Mouse (Mus musculus) lung, adult 2 months (tissue): ENCODE data around the gene Orai1. TPM values are rescaled to one million over a fixed set of nuclear protein-coding genes. Genes with fewer than 3 reads are reported as not detected.

Source experiments
- DNase-seq: peaks from one replicate; pipeline ENCODE4 v3.0.0; 2022
- H3K4me1 ChIP-seq: fragments of 200-500 bp; 2 replicates; pipeline ENCODE4 v1.6.1; 2011; ENCODE audit warnings: low read length; ENCODE audit not compliant: control insufficient read depth, insufficient read depth
- H3K4me3 ChIP-seq: fragments of 200-500 bp; replicated peaks from 2 replicates; pipeline ENCODE3; 2011; ENCODE audit warnings: low read depth, mild to moderate bottlenecking, control low read depth, low read length; ENCODE audit errors: extremely low read depth
- CTCF ChIP-seq: fragments of 200-500 bp; IDR thresholded peaks from 2 replicates; pipeline ENCODE4 v1.5.1; 2011; ENCODE audit warnings: mild to moderate bottlenecking, low read length, control low read depth; ENCODE audit not compliant: insufficient read depth
- POLR2A ChIP-seq: fragments of 200-500 bp; IDR thresholded peaks from 2 replicates; pipeline ENCODE4 v1.6.1; 2011; ENCODE audit warnings: low read depth, mild to moderate bottlenecking, control low read depth, low read length, borderline replicate concordance; ENCODE audit errors: extremely low read depth
- WGBS: fragments of 180-500 bp; shearing (Covaris S2); methylation state at CpG from one replicate; pipeline ENCODE4 v1.1.7; 2018; 5-methylcytosine and 5-hydroxymethylcytosine counted together
- polyA plus RNA-seq: library from polyadenylated mRNA; depleted of rRNA; stranded (reverse); fragments of >200 nt; gene quantifications from 2 replicates; pipeline ENCODE4 v1.2.3, GENCODE M21; 2012

Gene Orai1
- polyA plus RNA-seq, 1 experiment, result 113 TPM

GRCm38 (mm10) chr5:123026414-123026813, 11.5 kb downstream of the Orai1 start:
- DNase-seq, result no peak
- peaks cover 13% of the 10 kb centered on the region for H3K4me1 ChIP-seq
- 44% methylated on average over 6 of the region's 6 CpGs for WGBS
- no peak for TF ChIP-seq POLR2A
- TF ChIP-seq CTCF, result no peak
- H3K4me3 ChIP-seq, result no peak overlapping the region

- peak; percentile 27 for DNase-seq
- TF ChIP-seq POLR2A, result no peak
- Histone ChIP-seq H3K4me1 (peaks cover 13% of the 10 kb centered on the region), H3K4me3 (no peak overlapping the region)
- 26% methylated on average over 6 of the region's 6 CpGs for WGBS
These were observed 12.6 kb downstream of the Orai1 start for GRCm38 (mm10) chr5:123027436-123027835.

DNA sequence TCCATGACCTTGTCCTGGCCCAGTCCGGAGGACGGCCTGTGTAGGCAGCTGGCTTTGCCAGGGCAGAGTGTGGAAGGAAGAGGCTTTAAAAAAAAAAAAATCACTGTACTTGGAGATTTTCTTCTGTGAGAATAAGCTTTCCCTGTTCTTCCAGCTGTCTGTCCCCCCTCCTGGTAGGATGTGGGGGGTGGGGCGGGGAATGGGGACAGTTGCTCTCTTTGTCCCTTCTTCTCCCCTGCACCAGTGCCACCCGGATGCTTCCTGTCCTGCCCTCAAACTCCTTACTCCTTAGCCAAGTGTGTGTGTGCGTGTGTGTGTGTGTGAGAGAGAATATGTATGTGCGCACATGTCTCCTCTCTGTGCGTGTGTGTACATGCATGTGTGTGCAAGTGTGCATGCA, 14.9 kb downstream of the Orai1 start:
- no peak overlapping the region for H3K4me3 ChIP-seq
- WGBS, result 84% methylated on average over 7 of the region's 7 CpGs
- TF ChIP-seq CTCF (no peak), POLR2A (no peak)

DNA sequence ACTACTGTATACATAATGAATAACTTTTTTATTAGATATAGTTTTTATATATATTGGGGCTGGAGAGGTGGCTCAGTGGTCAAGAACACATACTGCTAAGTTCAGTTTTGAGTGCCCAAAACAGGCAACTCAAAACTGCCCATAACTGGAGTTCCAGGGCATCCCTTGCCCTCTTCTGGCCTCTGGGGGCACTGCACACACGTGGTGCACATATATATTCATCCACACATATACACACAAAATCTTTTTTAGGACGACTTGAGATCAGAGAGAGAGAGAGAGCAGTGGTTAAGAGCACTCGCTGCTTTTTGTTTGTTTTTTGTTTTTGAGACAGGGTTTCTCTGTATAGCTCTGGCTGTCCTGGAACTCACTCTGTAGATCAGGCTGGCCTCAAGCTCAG, 16.4 kb downstream of the Orai1 start:
- peaks cover 9% of the 10 kb centered on the region for H3K4me1 ChIP-seq
- no peak for TF ChIP-seq POLR2A
- 0 out of 2 replicates have a peak, but pooled peaks have one; percentile 9 for TF ChIP-seq CTCF
- WGBS, result 92% methylated on average over 3 of the region's 3 CpGs
- DNase-seq, result no peak
- H3K4me3 ChIP-seq, result no peak overlapping the region

More for the DNA sequence above, 14.9 kb downstream of the Orai1 start:
- DNase-seq, result no peak
- H3K4me1 ChIP-seq, result peaks cover 10% of the 10 kb centered on the region

DNA sequence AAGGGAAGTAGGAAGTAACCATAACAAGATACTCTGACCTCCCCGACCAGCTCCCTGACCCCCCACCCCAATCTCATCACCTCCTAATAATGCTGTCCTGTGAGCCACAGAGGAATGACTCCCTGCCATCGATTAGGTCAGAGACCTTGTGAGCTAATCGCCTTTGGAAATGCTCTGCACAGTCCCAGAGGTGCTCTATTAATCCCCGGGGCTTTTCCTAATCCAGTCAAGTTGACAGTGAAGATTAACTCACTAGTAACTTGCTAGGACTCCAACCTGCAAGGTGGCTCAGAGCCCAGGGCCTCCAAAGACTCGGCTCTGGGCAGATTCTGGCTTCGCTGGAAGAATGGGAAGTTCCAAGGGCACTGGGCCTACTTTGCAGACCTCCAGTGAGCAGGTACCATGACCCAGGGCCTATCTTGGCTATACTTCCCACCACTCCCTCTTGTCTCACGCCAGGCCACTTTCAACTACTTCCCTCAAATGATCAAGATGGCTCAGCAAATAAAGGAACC, 18.8 kb downstream of the Orai1 start:
- 68% methylated on average over 7 of the region's 7 CpGs for WGBS
- DNase-seq, result no peak
- peaks cover 2% of the 10 kb centered on the region; the same call in 1 of the 2 replicates for H3K4me1 ChIP-seq
- H3K4me3 ChIP-seq, result no peak overlapping the region
- TF ChIP-seq POLR2A, result no peak
- TF ChIP-seq CTCF, result no peak

DNA sequence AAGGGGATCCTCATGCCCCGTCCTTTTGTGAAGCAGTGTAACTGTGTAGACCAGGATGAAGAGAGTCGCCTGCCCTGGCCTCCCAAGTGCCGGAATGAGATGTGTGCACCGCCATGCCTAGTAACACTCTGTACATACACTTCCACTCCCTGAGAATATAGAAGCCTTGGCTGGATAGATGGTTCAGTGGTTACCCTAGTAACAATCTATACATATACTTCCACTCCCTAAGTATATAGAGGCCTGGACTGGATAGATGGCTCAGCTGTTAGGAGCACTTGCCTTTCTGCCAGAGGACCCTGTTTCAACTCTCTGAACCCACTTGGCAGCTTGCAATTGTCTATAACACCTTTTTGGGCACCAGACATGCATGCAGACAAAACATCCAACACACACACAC, 20.2 kb downstream of the Orai1 start:
- 73% methylated on average over 4 of the region's 4 CpGs for WGBS
- Histone ChIP-seq H3K4me3 (no peak overlapping the region), H3K4me1 (peaks cover 2% of the 10 kb centered on the region; the same call in 1 of the 2 replicates)
- TF ChIP-seq CTCF, result no peak
- no peak for TF ChIP-seq POLR2A
- DNase-seq, result no peak

DNA sequence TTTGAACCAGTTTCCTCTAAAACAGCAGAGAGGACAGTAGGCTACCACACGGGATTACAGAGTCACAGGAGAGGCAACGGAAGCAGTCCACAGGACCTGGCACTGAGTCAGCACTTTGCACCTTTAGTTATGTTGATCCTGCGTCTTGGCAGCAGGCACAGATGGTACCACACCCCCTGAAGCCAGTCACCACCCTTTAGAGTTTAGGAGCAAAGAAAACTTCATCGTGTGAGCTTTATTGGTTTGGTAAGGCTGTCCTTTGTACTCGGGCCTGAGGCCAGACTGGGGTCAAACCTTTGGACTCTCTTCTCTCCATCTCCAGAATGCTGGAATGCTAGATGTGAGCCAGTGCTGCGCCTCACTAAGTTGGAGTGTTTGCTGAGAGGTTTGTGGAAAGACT, 20.7 kb downstream of the Orai1 start:
- Histone ChIP-seq H3K4me1 (peaks cover 2% of the 10 kb centered on the region; the same call in 1 of the 2 replicates), H3K4me3 (no peak overlapping the region)
- no peak for TF ChIP-seq POLR2A
- TF ChIP-seq CTCF, result no peak
- 10% methylated on average over 6 of the region's 6 CpGs for WGBS
- peak; percentile 46 for DNase-seq

- Histone ChIP-seq H3K4me3 (no peak overlapping the region), H3K4me1 (peaks cover 2% of the 10 kb centered on the region; the same call in 1 of the 2 replicates)
- DNase-seq, result no peak
- 55% methylated on average over 5 of the region's 5 CpGs for WGBS
- TF ChIP-seq POLR2A (no peak), CTCF (no peak)
These were observed 23.2 kb downstream of the Orai1 start for GRCm38 (mm10) chr5:123038115-123038514.

DNA sequence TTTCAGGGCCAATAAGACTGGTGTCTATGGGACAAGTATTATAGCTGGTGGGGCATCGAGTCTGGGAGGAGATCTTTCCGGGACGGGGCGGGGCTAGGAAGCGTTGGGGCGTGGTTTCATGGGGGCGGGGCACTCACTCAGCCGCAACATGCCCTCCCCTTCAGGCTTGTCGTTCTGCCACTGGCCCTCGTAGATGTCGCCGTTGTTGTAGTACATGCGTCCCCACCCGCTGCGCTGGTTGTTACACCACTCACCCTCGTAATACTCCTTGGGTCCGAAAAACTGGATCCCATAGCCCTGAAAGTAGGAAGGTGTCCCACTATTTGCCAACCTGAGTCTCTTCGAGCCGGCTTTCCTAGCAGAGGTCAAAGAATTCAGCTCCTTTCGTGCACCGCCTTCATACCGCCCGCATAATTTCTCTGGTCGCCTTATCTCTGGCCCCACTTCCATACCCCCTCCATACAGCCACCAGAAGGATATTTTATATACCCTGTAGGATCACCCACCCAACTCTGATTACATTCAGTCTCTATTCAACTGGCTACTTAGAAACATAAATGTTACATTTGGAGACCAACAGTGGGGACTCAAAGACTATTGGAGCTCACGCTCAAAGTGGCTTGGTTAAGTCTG, 24.4 kb downstream of the Orai1 start:
- 4% methylated on average over 25 of the region's 25 CpGs for WGBS
- H3K4me3 ChIP-seq, result peak overlapping the region; percentile 50
- peak; percentile 87 for DNase-seq
- H3K4me1 ChIP-seq, result peaks cover 2% of the 10 kb centered on the region; the same call in 1 of the 2 replicates
- TF ChIP-seq POLR2A, result peak; percentile 88; the same call in 1 of the 2 replicates
- TF ChIP-seq CTCF, result no peak

DNA sequence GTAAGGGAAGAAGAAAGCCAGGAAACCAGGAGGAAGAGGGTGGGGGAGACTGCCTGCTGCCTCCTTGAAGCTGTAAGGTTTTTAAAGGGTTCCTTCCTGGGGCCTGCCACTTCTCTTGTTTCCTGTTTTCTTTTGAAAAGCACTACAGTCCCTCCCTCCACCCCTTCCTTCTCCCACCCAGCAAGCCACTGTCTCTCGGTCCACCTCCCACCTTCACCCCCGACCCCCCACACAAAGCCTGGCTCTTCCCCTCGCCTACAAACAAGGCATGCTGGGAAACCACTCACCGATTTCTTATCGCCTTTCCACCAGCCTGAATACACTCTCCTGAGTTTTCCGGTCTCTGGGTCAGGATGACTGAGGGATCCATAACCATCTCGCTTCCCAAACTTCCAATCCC, 25.9 kb downstream of the Orai1 start:
- 32% methylated on average over 7 of the region's 7 CpGs for WGBS
- TF ChIP-seq POLR2A (no peak), CTCF (no peak)
- DNase-seq, result no peak

More for the DNA sequence above, 25.9 kb downstream of the Orai1 start:
- Histone ChIP-seq H3K4me1 (no peaks in the 10 kb centered on the region; the same call in 1 of the 2 replicates), H3K4me3 (no peak overlapping the region)
